Mouse (Mus musculus) heart, adult 2 months (tissue): ENCODE results near the gene Mgat4c. TPM values are rescaled to one million over a fixed set of nuclear protein-coding genes. Genes with fewer than 3 reads are reported as not detected.

ENCODE experiments used
- DNase-seq, 2 experiments: peaks; one replicate each; pipeline ENCODE4 v3.0.0; 2021
- H3K27ac ChIP-seq: fragments of 200-600 bp; 2 replicates; pipeline ENCODE4 v1.8.1; 2022
- H3K27me3 ChIP-seq: fragments of 200-500 bp; 2 replicates; pipeline ENCODE4 v1.6.1; 2012; ENCODE audit warnings: mild to moderate bottlenecking, low read length, inconsistent platforms, mixed read lengths; ENCODE audit not compliant: control insufficient read depth, insufficient read depth
- H3K36me3 ChIP-seq: fragments of 200-500 bp; 2 replicates; pipeline ENCODE4 v1.6.1; 2012; ENCODE audit warnings: low read length, inconsistent platforms; ENCODE audit not compliant: control insufficient read depth, insufficient read depth
- H3K4me1 ChIP-seq: fragments of 200-500 bp; 2 replicates; pipeline ENCODE4 v1.6.1; 2011; ENCODE audit warnings: low read length; ENCODE audit not compliant: control insufficient read depth, insufficient read depth
- H3K4me3 ChIP-seq: fragments of 200-600 bp; 2 replicates; pipeline ENCODE4 v1.8.1; 2022
- H3K79me2 ChIP-seq: fragments of 200-500 bp; replicated peaks from 2 replicates; pipeline ENCODE4 v1.6.1; 2012; ENCODE audit warnings: mild to moderate bottlenecking, inconsistent platforms, low read length, moderate library complexity, mixed read lengths; ENCODE audit not compliant: control insufficient read depth, insufficient read depth
- H3K9ac ChIP-seq: fragments of 200-500 bp; 2 replicates; pipeline ENCODE4 v1.6.1; 2012; ENCODE audit warnings: low read depth, mild to moderate bottlenecking, control low read depth, inconsistent platforms, low read length, mixed read lengths
- CTCF ChIP-seq: fragments of 200-600 bp; IDR thresholded peaks from 2 replicates; pipeline ENCODE4 v1.8.1; 2022; ENCODE audit warnings: antibody characterized with exemption, mild to moderate bottlenecking, moderate library complexity
- EP300 ChIP-seq: fragments of 200-500 bp; IDR thresholded peaks from 2 replicates; pipeline ENCODE4 v1.6.1; 2011; ENCODE audit warnings: low read depth, low read length, control low read depth; ENCODE audit not compliant: insufficient read depth
- POLR2A ChIP-seq: fragments of 200-500 bp; IDR thresholded peaks from 2 replicates; pipeline ENCODE4 v1.6.1; 2011; ENCODE audit warnings: mild to moderate bottlenecking, low read depth, low read length, control low read depth; ENCODE audit not compliant: insufficient read depth
- WGBS: fragments of 180-500 bp; shearing (Covaris S2); methylation state at CpG from one replicate; pipeline ENCODE4 v1.1.7; 2018; 5-methylcytosine and 5-hydroxymethylcytosine counted together
- intact Hi-C: fragments of 180-260 bp; cut with DNase I; formaldehyde crosslinking; loops from one replicate; pipeline ENCODE4 v1.15.1; 2025
- long read RNA-seq: library from polyadenylated mRNA; stranded (forward); transcript quantifications from one replicate; pipeline ENCODE4 v2.0.0, GENCODE M21; 2021
- polyA plus RNA-seq: library from polyadenylated mRNA; depleted of rRNA; stranded (reverse); fragments of >200 nt; gene quantifications from 2 replicates; pipeline ENCODE4 v1.2.3, GENCODE M21; 2012; rRNA removed
- total RNA-seq, 2 experiments: library from RNA; stranded (reverse); gene quantifications; 2 replicates each; pipeline ENCODE4 v1.2.3; 2021

The Mgat4c gene
- total RNA-seq (not detected), polyA plus RNA-seq (not detected in 2 replicates)
- long read RNA-seq = 0 reads

GRCm38 (mm10) chr10:101681437-101681912 is at the start of gene Mgat4c:
Mgat4c (plus strand) TSS chr10:101681487.
- TF ChIP-seq CTCF = no peak
- TF ChIP-seq POLR2A = no peak
- TF ChIP-seq EP300 = no peak
- Histone ChIP-seq H3K9ac (no peak within 1 kb of the TSS), H3K4me3 (no peak within 1 kb of the TSS), H3K4me1 (no peaks in the 10 kb centered on the region), H3K27me3 (no peaks in the 10 kb centered on the region), H3K36me3 (no peaks in the 10 kb centered on the region), H3K79me2 (no peaks in the 10 kb centered on the region), H3K27ac (no peak within 1 kb of the TSS)
- 57% methylated on average over 6 of the region's 6 CpGs for WGBS
- no peak for DNase-seq
- intact Hi-C loops = no loop called here

- Histone ChIP-seq H3K4me1 (no peaks in the 10 kb centered on the region), H3K79me2 (no peaks in the 10 kb centered on the region), H3K9ac (no peak overlapping the region), H3K27ac (no peak overlapping the region), H3K27me3 (no peaks in the 10 kb centered on the region), H3K4me3 (no peak overlapping the region), H3K36me3 (no peaks in the 10 kb centered on the region)
- no peak for TF ChIP-seq EP300
- no peak for TF ChIP-seq POLR2A
- no peak for TF ChIP-seq CTCF
- intact Hi-C loops = no loop called here
- DNase-seq = no peak
- 63% methylated on average over 6 of the region's 6 CpGs for WGBS
These were observed 46.0 kb upstream of the Mgat4c start for GRCm38 (mm10) chr10:101635266-101635665.

- no peak overlapping the region for H3K27ac ChIP-seq
- DNase-seq = no peak
- H3K27me3 ChIP-seq = no peaks in the 10 kb centered on the region
- TF ChIP-seq EP300 (no peak), POLR2A (no peak), CTCF (no peak)
- H3K4me3 ChIP-seq = no peak overlapping the region
- no peaks in the 10 kb centered on the region for H3K4me1 ChIP-seq
- no peaks in the 10 kb centered on the region for H3K36me3 ChIP-seq
- H3K79me2 ChIP-seq = no peaks in the 10 kb centered on the region
- no peak overlapping the region for H3K9ac ChIP-seq
- intact Hi-C loops = no loop called here
- 50% methylated on average over 2 of the region's 2 CpGs for WGBS
These were observed 40.2 kb upstream of the Mgat4c start for GRCm38 (mm10) chr10:101641048-101641447.

GRCm38 (mm10) chr10:101681914-101682313 is 627 bp downstream of the Mgat4c start:
- H3K4me1 ChIP-seq = no peaks in the 10 kb centered on the region
- TF ChIP-seq POLR2A (no peak), EP300 (no peak), CTCF (no peak)
- no peaks in the 10 kb centered on the region for H3K79me2 ChIP-seq
- no peak overlapping the region for H3K4me3 ChIP-seq
- no peak overlapping the region for H3K9ac ChIP-seq
- H3K27me3 ChIP-seq = no peaks in the 10 kb centered on the region
- WGBS = 72% methylated on average over 5 of the region's 5 CpGs
- H3K27ac ChIP-seq = no peak overlapping the region
- DNase-seq = no peak
- no peaks in the 10 kb centered on the region for H3K36me3 ChIP-seq
- intact Hi-C loops = no loop called here

GRCm38 (mm10) chr10:101761828-101762227 is 80.5 kb downstream of the Mgat4c start:
- DNase-seq = no peak

GRCm38 (mm10) chr10:101770688-101771087 is 89.4 kb downstream of the Mgat4c start:
- H3K27ac ChIP-seq = no peak overlapping the region
- H3K36me3 ChIP-seq = no peaks in the 10 kb centered on the region
- WGBS = 47% methylated on average over 1 of the region's 1 CpGs
- no peaks in the 10 kb centered on the region for H3K27me3 ChIP-seq
- H3K4me3 ChIP-seq = no peak overlapping the region
- no peak for DNase-seq
- no peak for TF ChIP-seq CTCF
- no peak for TF ChIP-seq POLR2A
- no peak for TF ChIP-seq EP300
- intact Hi-C loops = no loop called here
- H3K79me2 ChIP-seq = no peaks in the 10 kb centered on the region
- no peaks in the 10 kb centered on the region for H3K4me1 ChIP-seq
- no peak overlapping the region for H3K9ac ChIP-seq

More at GRCm38 (mm10) chr10:101761828-101762227, 80.5 kb downstream of the Mgat4c start:
- Histone ChIP-seq H3K79me2 (no peaks in the 10 kb centered on the region), H3K27ac (no peak overlapping the region), H3K9ac (no peak overlapping the region), H3K27me3 (no peaks in the 10 kb centered on the region), H3K4me1 (no peaks in the 10 kb centered on the region), H3K36me3 (no peaks in the 10 kb centered on the region), H3K4me3 (no peak overlapping the region)
- 68% methylated on average over 3 of the region's 3 CpGs for WGBS
- TF ChIP-seq POLR2A (no peak), CTCF (no peak), EP300 (no peak)
- intact Hi-C loops = no loop called here
